11 mouse cellular contexts compared by ENCODE assay signal in genomic region chr13:113917868-113918411, GRCm38 (mm10).
A peak's percentile ranks its signal among the peaks of the same experiment; 100 is the strongest.
DNase-seq lines count a peak whose midpoint lies in the region; ATAC-seq and TF ChIP-seq lines count a peak whose summit lies in the region.
"Had no signal": no experiment of that assay in that cellular context is flagged by ENCODE, and none has a peak within 500 bp of the region (broad histone marks: within the 10 kb centered on the region; RNA-seq: fewer than 3 reads in every experiment).

No protein-coding gene starts in this region.

- 75% methylated on average over 15 of the region's 15 CpGs for WGBS in heart, adult 2 months
- 78% methylated on average over 15 of the region's 15 CpGs for WGBS in heart, embryonic 11.5 days (ENCODE audit: insufficient replicate concordance)
- 25% methylated on average over 15 of the region's 15 CpGs for WGBS in forebrain, embryonic 11.5 days
- WGBS in midbrain, embryonic 13.5 days = 15% methylated on average over 15 of the region's 15 CpGs

- no peaks in the 10 kb centered on the region for H3K36me3 ChIP-seq in heart, adult 2 months (ENCODE audit: control insufficient read depth, insufficient read depth, low read length)
- no peaks in the 10 kb centered on the region for H3K36me3 ChIP-seq in heart, embryonic 11.5 days (ENCODE audit: control insufficient read depth, insufficient read depth, low read length)
- H3K36me3 ChIP-seq in forebrain, embryonic 11.5 days (ENCODE audit: control insufficient read depth, insufficient read depth, low read length) = no peaks in the 10 kb centered on the region
- H3K36me3 ChIP-seq in midbrain, embryonic 13.5 days = no peaks in the 10 kb centered on the region
- H3K36me3 ChIP-seq: heart, embryonic 10.5 days had no signal

- H3K4me1 ChIP-seq in heart, adult 2 months (ENCODE audit: control insufficient read depth, insufficient read depth, low read length) = no peaks in the 10 kb centered on the region
- 0 out of 2 replicates have a peak, but pooled peaks cover 7% of the 10 kb centered on the region for H3K4me1 ChIP-seq in heart, embryonic 11.5 days (ENCODE audit: control insufficient read depth, insufficient read depth, low read length)
- H3K4me1 ChIP-seq in forebrain, embryonic 11.5 days (replicated peaks; ENCODE audit: control insufficient read depth, insufficient read depth, low read length) = peaks cover 12% of the 10 kb centered on the region
- peaks cover 46% of the 10 kb centered on the region for H3K4me1 ChIP-seq in midbrain, embryonic 13.5 days (replicated peaks)

- H3K9ac ChIP-seq in heart, adult 2 months (ENCODE audit: low read depth, low read length) = no peak overlapping the region
- no peak overlapping the region for H3K9ac ChIP-seq in heart, embryonic 11.5 days (ENCODE audit: low read depth, low read length)
- peak overlapping the region; percentile 44; the same call in 1 of the 2 replicates for H3K9ac ChIP-seq in forebrain, embryonic 11.5 days (ENCODE audit: low read length)
- H3K9ac ChIP-seq in midbrain, embryonic 13.5 days (replicated peaks) = peak overlapping the region; percentile 59; the same call in 1 of the 2 replicates

- H3K4me2 ChIP-seq in heart, embryonic 11.5 days = no peak overlapping the region
- peak overlapping the region; percentile 26; the same call in 1 of the 2 replicates for H3K4me2 ChIP-seq in forebrain, embryonic 11.5 days (ENCODE audit: low read depth, low read length, severe bottlenecking)
- H3K4me2 ChIP-seq in midbrain, embryonic 13.5 days (replicated peaks) = peak overlapping the region; percentile 48

- ATAC-seq in heart, embryonic 11.5 days (replicated peaks; ENCODE audit: insufficient number of reproducible peaks, low FRiP score, low TSS enrichment) = no peak
- ATAC-seq in forebrain, embryonic 11.5 days (replicated peaks; ENCODE audit: low FRiP score) = peak; percentile 90
- peak; percentile 90 for ATAC-seq in midbrain, embryonic 13.5 days
- ATAC-seq in megakaryocyte progenitor cell, adult 5-6 weeks (replicated peaks; ENCODE audit: poor library complexity) = no peak

- TF ChIP-seq EP300 in heart, adult 2 months (IDR thresholded peaks at IDR 0.05; ENCODE audit: insufficient read depth, low read depth, low read length) = no peak

- no peak for TF ChIP-seq POLR2A in heart, adult 2 months (IDR thresholded peaks at IDR 0.05; ENCODE audit: insufficient read depth, low read depth, low read length)
- no peak for TF ChIP-seq POLR2A in brain, embryonic 14.5 days (IDR thresholded peaks at IDR 0.05; ENCODE audit: borderline replicate concordance, extremely low read depth, insufficient read depth, insufficient read length, poor library complexity, severe bottlenecking)

- intact Hi-C loops in heart, adult 2 months (cut with DNase I) = no loop called here

- peak overlapping the region; percentile 16 for H3K4me3 ChIP-seq in heart, adult 2 months
- no peak overlapping the region for H3K4me3 ChIP-seq in heart, embryonic 11.5 days (ENCODE audit: low read depth, low read length)
- no peak overlapping the region for H3K4me3 ChIP-seq in forebrain, embryonic 11.5 days (ENCODE audit: low read depth, low read length)
- H3K4me3 ChIP-seq in midbrain, embryonic 13.5 days (replicated peaks) = peak overlapping the region; percentile 18; the same call in 1 of the 2 replicates
- H3K4me3 ChIP-seq: heart, embryonic 10.5 days had no signal

- TF ChIP-seq CTCF in heart, adult 2 months (IDR thresholded peaks at IDR 0.05) = no peak
- TF ChIP-seq CTCF in brain, embryonic 14.5 days (IDR thresholded peaks at IDR 0.05; ENCODE audit: borderline replicate concordance, extremely low read depth, insufficient read depth, insufficient read length) = no peak

- DNase-seq in heart, adult 2 months = no peak
- DNase-seq in brain, embryonic 14.5 days (ENCODE audit: low read depth) = peak; percentile 94
- peak; percentile 77 for DNase-seq in forebrain, embryonic 11.5 days (ENCODE audit: low spot score)
- no peak for DNase-seq in adrenal gland, postnatal 4 days (ENCODE audit: low spot score in 2 of 2)
- DNase-seq in thymus, postnatal 10 days (ENCODE audit: low spot score in 2 of 2) = no peak
- DNase-seq: B cell, adult 2 months; layer of hippocampus, adult 9-11 months had no signal

- H3K27me3 ChIP-seq in heart, adult 2 months (ENCODE audit: control insufficient read depth, insufficient read depth, low read length) = no peaks in the 10 kb centered on the region
- no peaks in the 10 kb centered on the region for H3K27me3 ChIP-seq in heart, embryonic 11.5 days (ENCODE audit: control insufficient read depth, insufficient read depth, low read length)
- H3K27me3 ChIP-seq in forebrain, embryonic 11.5 days (ENCODE audit: control insufficient read depth, insufficient read depth, low read length) = no peaks in the 10 kb centered on the region
- peaks cover 5% of the 10 kb centered on the region; the same call in 1 of the 2 replicates for H3K27me3 ChIP-seq in midbrain, embryonic 13.5 days

- H3K27ac ChIP-seq in heart, adult 2 months = no peak overlapping the region
- no peak overlapping the region for H3K27ac ChIP-seq in heart, embryonic 11.5 days (ENCODE audit: low read depth, low read length)
- H3K27ac ChIP-seq in forebrain, embryonic 11.5 days (ENCODE audit: low read depth, low read length) = peak overlapping the region; percentile 87
- peak overlapping the region; percentile 85 for H3K27ac ChIP-seq in midbrain, embryonic 13.5 days
- H3K27ac ChIP-seq: heart, embryonic 10.5 days had no signal

- H3K79me2 ChIP-seq in heart, adult 2 months (replicated peaks; ENCODE audit: control insufficient read depth, insufficient read depth, low read length) = 0 out of 2 replicates have a peak, but pooled peaks cover under 1% of the 10 kb centered on the region

- H3K9me3 ChIP-seq in heart, embryonic 11.5 days (replicated peaks; ENCODE audit: control insufficient read depth, low read length) = no peaks in the 10 kb centered on the region
- H3K9me3 ChIP-seq in forebrain, embryonic 11.5 days (ENCODE audit: control insufficient read depth, low read length) = no peaks in the 10 kb centered on the region
- H3K9me3 ChIP-seq in midbrain, embryonic 13.5 days = no peaks in the 10 kb centered on the region
- H3K9me3 ChIP-seq: heart, embryonic 10.5 days had no signal

Comparison
In these comparisons a context has a peak if more than half of its experiments do, and no peak if none do; other contexts are left out.
1. H3K4me3 ChIP-seq: peak in heart, adult 2 months (single experiment) and midbrain, embryonic 13.5 days (single experiment); none in heart, embryonic 11.5 days (single experiment) and forebrain, embryonic 11.5 days (single experiment).
2. DNase-seq: peak in brain, embryonic 14.5 days (single experiment) and forebrain, embryonic 11.5 days (single experiment); none in heart, adult 2 months (0 of 2), adrenal gland, postnatal 4 days (0 of 2) and thymus, postnatal 10 days (0 of 2).
3. H3K27ac ChIP-seq: peak in forebrain, embryonic 11.5 days (single experiment) and midbrain, embryonic 13.5 days (single experiment); none in heart, adult 2 months (single experiment) and heart, embryonic 11.5 days (single experiment).
4. H3K9ac ChIP-seq: peak in forebrain, embryonic 11.5 days (single experiment) and midbrain, embryonic 13.5 days (single experiment); none in heart, adult 2 months (single experiment) and heart, embryonic 11.5 days (single experiment).
5. ATAC-seq: peak in forebrain, embryonic 11.5 days (single experiment) and midbrain, embryonic 13.5 days (single experiment); none in heart, embryonic 11.5 days (single experiment) and megakaryocyte progenitor cell, adult 5-6 weeks (single experiment).